Comparison of ENCODE assay signal across 20 mouse cellular contexts in genomic region chr2:181104111-181104510, GRCm38 (mm10). TPM values are rescaled to one million over a fixed set of nuclear protein-coding genes. Genes with fewer than 3 reads are reported as not detected.
DNase-seq lines count a peak whose midpoint lies in the region; ATAC-seq and TF ChIP-seq lines count a peak whose summit lies in the region.
"Had no signal": no experiment of that assay in that cellular context is flagged by ENCODE, and none has a peak within 500 bp of the region (broad histone marks: within the 10 kb centered on the region; RNA-seq: fewer than 3 reads in every experiment).

No protein-coding gene starts in this region.

- TF ChIP-seq CTCF in intestine, postnatal 0 days (IDR thresholded peaks at IDR 0.05; ENCODE audit: low read depth), result peak; percentile 57

- H3K9me3 ChIP-seq in intestine, postnatal 0 days (ENCODE audit: control insufficient read depth), result no peaks in the 10 kb centered on the region
- no peaks in the 10 kb centered on the region for H3K9me3 ChIP-seq in intestine, embryonic 16.5 days (ENCODE audit: control insufficient read depth, low read length)
- H3K9me3 ChIP-seq in midbrain, embryonic 11.5 days (ENCODE audit: control insufficient read depth, low read length), result no peaks in the 10 kb centered on the region
- H3K9me3 ChIP-seq in midbrain, embryonic 10.5 days (replicated peaks), result no peaks in the 10 kb centered on the region
- H3K9me3 ChIP-seq: embryonic facial prominence, embryonic 13.5 days; hindbrain, embryonic 13.5 days had no signal

- no peak overlapping the region for H3K4me2 ChIP-seq in intestine, postnatal 0 days (replicated peaks; ENCODE audit: low read depth)
- H3K4me2 ChIP-seq in intestine, embryonic 16.5 days (ENCODE audit: low read depth, low read length), result no peak overlapping the region
- H3K4me2 ChIP-seq in midbrain, embryonic 11.5 days, result no peak overlapping the region
- H3K4me2 ChIP-seq: embryonic facial prominence, embryonic 13.5 days; heart, embryonic 11.5 days; hindbrain, embryonic 13.5 days had no signal

- H3K4me1 ChIP-seq in intestine, postnatal 0 days (replicated peaks; ENCODE audit: control insufficient read depth, insufficient read depth, low read length), result 0 out of 2 replicates have a peak, but pooled peaks cover 3% of the 10 kb centered on the region
- no peaks in the 10 kb centered on the region; the same call in 1 of the 2 replicates for H3K4me1 ChIP-seq in intestine, embryonic 16.5 days (ENCODE audit: control insufficient read depth, insufficient read depth, low read length)
- H3K4me1 ChIP-seq in midbrain, embryonic 11.5 days (ENCODE audit: control insufficient read depth, insufficient read depth, low read length), result peaks cover 8% of the 10 kb centered on the region
- H3K4me1 ChIP-seq in midbrain, embryonic 10.5 days, result peaks cover 16% of the 10 kb centered on the region
- H3K4me1 ChIP-seq: embryonic facial prominence, embryonic 13.5 days had no signal

- 51% methylated on average over 2 of the region's 2 CpGs for WGBS in intestine, postnatal 0 days
- WGBS in intestine, embryonic 16.5 days, result 61% methylated on average over 2 of the region's 2 CpGs
- 60% methylated on average over 2 of the region's 2 CpGs for WGBS in midbrain, embryonic 11.5 days
- 68% methylated on average over 2 of the region's 2 CpGs for WGBS in midbrain, embryonic 10.5 days

- H3K4me3 ChIP-seq in intestine, postnatal 0 days (ENCODE audit: low read depth, low read length), result no peak overlapping the region
- no peak overlapping the region for H3K4me3 ChIP-seq in intestine, embryonic 16.5 days (ENCODE audit: low read length)
- H3K4me3 ChIP-seq in midbrain, embryonic 11.5 days (ENCODE audit: low read depth, low read length), result no peak overlapping the region
- H3K4me3 ChIP-seq in midbrain, embryonic 10.5 days, result no peak overlapping the region
- H3K4me3 ChIP-seq: embryonic facial prominence, embryonic 13.5 days; hindbrain, embryonic 13.5 days had no signal

- no peak overlapping the region for H3K9ac ChIP-seq in intestine, postnatal 0 days (ENCODE audit: low read depth, low read length)
- H3K9ac ChIP-seq in intestine, embryonic 16.5 days (ENCODE audit: low read depth, low read length), result no peak overlapping the region
- H3K9ac ChIP-seq in midbrain, embryonic 11.5 days (ENCODE audit: low read length), result no peak overlapping the region
- H3K9ac ChIP-seq: embryonic facial prominence, embryonic 13.5 days; hindbrain, embryonic 13.5 days had no signal

- DNase-seq in midbrain, embryonic 11.5 days (ENCODE audit: low spot score, missing footprints), result peak; percentile 59
- DNase-seq in midbrain, embryonic 10.5 days (ENCODE audit: low spot score), result no peak
- peak; percentile 47 to 52 for DNase-seq in cerebellum, postnatal 10 days
- no peak for DNase-seq in frontal cortex, adult 2 months (ENCODE audit: extremely low spot score in 1 of 2, low spot score in 1 of 2)
- DNase-seq in c-Kit-positive CD71-positive TER-119-positive erythroid progenitor cells, embryonic 14.5 days (ENCODE audit: low spot score), result no peak
- DNase-seq: adrenal gland, adult 8-10 months; gastrocnemius, postnatal 36 days; heart, postnatal 10 days; lung, adult 2 months; lung, postnatal 36 days; retina, postnatal 1 day; right cerebral cortex, postnatal 4 days had no signal

- no peaks in the 10 kb centered on the region for H3K27me3 ChIP-seq in intestine, postnatal 0 days (replicated peaks; ENCODE audit: control insufficient read depth, insufficient read depth, low read length)
- H3K27me3 ChIP-seq in intestine, embryonic 16.5 days (replicated peaks; ENCODE audit: control insufficient read depth, insufficient read depth, low read length), result no peaks in the 10 kb centered on the region
- H3K27me3 ChIP-seq in midbrain, embryonic 11.5 days (ENCODE audit: control insufficient read depth, insufficient read depth, low read length), result no peaks in the 10 kb centered on the region
- no peaks in the 10 kb centered on the region for H3K27me3 ChIP-seq in midbrain, embryonic 10.5 days (ENCODE audit: low read depth, poor library complexity, severe bottlenecking)
- H3K27me3 ChIP-seq: embryonic facial prominence, embryonic 13.5 days; hindbrain, embryonic 13.5 days had no signal

- ATAC-seq in intestine, postnatal 0 days, result no peak
- no peak for ATAC-seq in intestine, embryonic 16.5 days
- no peak for ATAC-seq in midbrain, embryonic 11.5 days (ENCODE audit: low FRiP score)
- ATAC-seq: forebrain, embryonic 14.5 days; Patski had no signal

- H3K36me3 ChIP-seq in intestine, postnatal 0 days (ENCODE audit: control insufficient read depth, insufficient read depth), result no peaks in the 10 kb centered on the region
- no peaks in the 10 kb centered on the region for H3K36me3 ChIP-seq in intestine, embryonic 16.5 days (ENCODE audit: control insufficient read depth, insufficient read depth, low read length)
- H3K36me3 ChIP-seq in midbrain, embryonic 11.5 days (ENCODE audit: control insufficient read depth, insufficient read depth, low read length), result no peaks in the 10 kb centered on the region
- H3K36me3 ChIP-seq in midbrain, embryonic 10.5 days, result no peaks in the 10 kb centered on the region
- H3K36me3 ChIP-seq: embryonic facial prominence, embryonic 13.5 days had no signal

- no peak overlapping the region for H3K27ac ChIP-seq in intestine, postnatal 0 days (ENCODE audit: low read depth, low read length)
- H3K27ac ChIP-seq in intestine, embryonic 16.5 days (ENCODE audit: low read length), result no peak overlapping the region
- no peak overlapping the region for H3K27ac ChIP-seq in midbrain, embryonic 11.5 days (ENCODE audit: low read depth, low read length)
- no peak overlapping the region for H3K27ac ChIP-seq in midbrain, embryonic 10.5 days (replicated peaks)
- H3K27ac ChIP-seq: embryonic facial prominence, embryonic 13.5 days; hindbrain, embryonic 13.5 days had no signal

RNA-seq across cellular contexts. Expression of gene Kcnq2, which starts 31.0 kb away (rescaled TPM):
- polyA plus RNA-seq in intestine, postnatal 0 days (2015; fragmentation: Nextera tagmentation; extraction: Ambion mirVana), result 0.51 and 0.72 TPM in 2 replicates
- polyA plus RNA-seq in intestine, embryonic 16.5 days (2015; fragmentation: Nextera tagmentation; extraction: Ambion mirVana), result 0.75 and 1.0 TPM in 2 replicates
- 8.7 and 8.8 TPM in 2 replicates for polyA plus RNA-seq in midbrain, embryonic 11.5 days (2014; fragmentation: Nextera tagmentation; extraction: Ambion mirVana)
- polyA plus RNA-seq in midbrain, embryonic 10.5 days (2016; fragmentation: Nextera tagmentation; extraction: Ambion mirVana), result 3.5 and 9.7 TPM in 2 replicates
- polyA plus RNA-seq in frontal cortex, adult 2 months (2012; rRNA removed), result 167 and 170 TPM in 2 replicates
- polyA plus RNA-seq: kidney, embryonic 14.5 days had no signal

RNA-seq across cellular contexts. Expression of gene Eef1a2, which starts 52.7 kb away (rescaled TPM):
- 0.38 and 0.58 TPM in 2 replicates for polyA plus RNA-seq in intestine, postnatal 0 days (2015; fragmentation: Nextera tagmentation; extraction: Ambion mirVana)
- polyA plus RNA-seq in intestine, embryonic 16.5 days (2015; fragmentation: Nextera tagmentation; extraction: Ambion mirVana), result 0.06 TPM in 2 replicates
- 0.87 and 0.94 TPM in 2 replicates for polyA plus RNA-seq in midbrain, embryonic 11.5 days (2014; fragmentation: Nextera tagmentation; extraction: Ambion mirVana)
- polyA plus RNA-seq in midbrain, embryonic 10.5 days (2016; fragmentation: Nextera tagmentation; extraction: Ambion mirVana), result 0.29 TPM in 1 of 2 replicates, not detected in the other
- polyA plus RNA-seq in frontal cortex, adult 2 months (2012; rRNA removed), result 939 and 990 TPM in 2 replicates
- polyA plus RNA-seq: kidney, embryonic 14.5 days; Patski had no signal

Comparison
In these comparisons a context has a peak if more than half of its experiments do, and no peak if none do; other contexts are left out.
1. DNase-seq: peak in midbrain, embryonic 11.5 days (single experiment) and cerebellum, postnatal 10 days (2 of 2); none in midbrain, embryonic 10.5 days (single experiment), frontal cortex, adult 2 months (0 of 2) and c-Kit-positive CD71-positive TER-119-positive erythroid progenitor cells, embryonic 14.5 days (single experiment).
2. RNA of gene Kcnq2, which starts 31.0 kb away (polyA plus RNA-seq): 167 to 170 TPM in frontal cortex, adult 2 months; 8.7 to 8.8 TPM in midbrain, embryonic 11.5 days, 3.5 to 9.7 TPM in midbrain, embryonic 10.5 days, 0.75 to 1.0 TPM in intestine, embryonic 16.5 days and 0.51 to 0.72 TPM in intestine, postnatal 0 days; every median in the first group is over 10 times any median in the second.
3. RNA of gene Eef1a2, which starts 52.7 kb away (polyA plus RNA-seq): 939 to 990 TPM in frontal cortex, adult 2 months; 0.87 to 0.94 TPM in midbrain, embryonic 11.5 days, 0.38 to 0.58 TPM in intestine, postnatal 0 days, 0.06 TPM in intestine, embryonic 16.5 days and 0.29 TPM in midbrain, embryonic 10.5 days; every median in the first group is over 100 times any median in the second.